Mouse (Mus musculus) ovary, postnatal 10 days (tissue): ENCODE data around the gene C87436.
A peak's percentile ranks its signal among the peaks of the same experiment; 100 is the strongest.
"Not testable (repeated sequence)": the region's sequence is repeated elsewhere in the genome, so short reads cannot be mapped to it uniquely, and the experiment has no call there.

ENCODE experiments used
- DNase-seq: peaks from one replicate; pipeline ENCODE4 v3.0.0; 2022; ENCODE audit warnings: low spot score

Gene C87436

GRCm38 (mm10) chr6:86485943-86486640, 47.9 kb downstream of the C87436 start:
- no peak for DNase-seq

GRCm38 (mm10) chr6:86487358-86488148, 49.4 kb downstream of the C87436 start:
- DNase-seq = peak; percentile 56

DNA sequence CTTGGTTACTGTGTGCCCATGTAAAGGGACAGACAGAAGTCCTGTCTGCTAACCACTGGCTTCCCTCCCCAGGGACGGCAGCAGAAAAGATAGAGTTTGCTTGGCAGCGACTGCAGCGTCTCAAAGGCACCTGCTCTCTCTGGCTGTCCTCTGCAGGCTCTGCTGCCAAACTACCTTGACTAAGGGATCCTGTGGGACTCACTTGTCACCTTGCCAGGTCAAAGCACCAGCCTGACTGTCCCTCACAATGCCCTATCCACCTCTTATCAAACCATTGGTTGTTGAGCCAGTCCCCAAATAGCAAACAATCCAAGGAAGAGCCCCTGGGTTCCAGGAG, 49.9 kb downstream of the C87436 start:
- DNase-seq = no peak

GRCm38 (mm10) chr6:86489945-86490344, 51.8 kb downstream of the C87436 start:
- DNase-seq = no peak

DNA sequence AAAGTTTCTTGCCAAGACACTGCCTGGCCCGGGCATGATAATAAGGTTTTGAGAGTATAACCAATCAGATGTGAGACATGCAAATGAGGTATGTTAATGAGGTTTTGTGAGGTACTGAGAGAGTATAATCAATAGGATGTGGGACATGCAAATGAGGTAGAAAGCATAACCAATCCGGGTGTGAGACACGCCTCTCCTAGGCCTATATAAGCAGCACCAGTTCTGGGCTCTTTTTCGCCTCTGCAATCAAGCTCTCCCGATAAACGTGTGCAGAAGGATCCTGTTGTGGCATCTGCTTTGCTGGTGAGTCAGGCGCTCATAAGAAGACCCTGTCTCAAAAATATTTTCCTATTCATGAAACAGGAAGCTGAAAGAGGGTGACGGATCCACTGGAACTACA, 52.2 kb downstream of the C87436 start:
- DNase-seq = not testable (repeated sequence)

- DNase-seq = no peak
These were observed 55.5 kb downstream of the C87436 start for GRCm38 (mm10) chr6:86493469-86494263.

DNA sequence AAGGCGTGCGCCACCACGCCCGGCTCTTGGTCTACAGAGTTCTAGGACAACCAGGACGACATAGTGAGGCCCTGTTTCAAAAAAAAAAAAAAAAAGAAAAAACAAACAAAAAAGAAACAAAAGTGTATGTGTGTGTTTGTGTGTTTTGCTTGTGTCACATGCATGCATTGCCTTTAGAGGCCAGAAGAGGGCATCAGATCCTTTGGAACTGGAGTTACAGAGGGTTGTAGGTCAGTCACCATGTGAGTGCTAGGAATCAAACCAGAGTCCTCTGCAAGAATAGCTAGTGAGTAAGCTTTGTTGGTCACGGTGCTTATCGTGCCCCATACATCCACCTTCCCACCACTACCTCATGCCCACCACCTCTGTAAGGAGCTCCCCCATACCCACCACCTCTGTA, 56.6 kb downstream of the C87436 start:
- DNase-seq = no peak

GRCm38 (mm10) chr6:86495661-86496060, 57.5 kb downstream of the C87436 start:
- no peak for DNase-seq

GRCm38 (mm10) chr6:86496127-86496526, 58.0 kb downstream of the C87436 start:
- DNase-seq = no peak

- no peak for DNase-seq
These were observed 58.4 kb downstream of the C87436 start for GRCm38 (mm10) chr6:86496585-86496984.

- DNase-seq = no peak
These were observed 59.1 kb downstream of the C87436 start for GRCm38 (mm10) chr6:86497071-86497815.

GRCm38 (mm10) chr6:86497942-86498732, 60.0 kb downstream of the C87436 start:
- no peak for DNase-seq

GRCm38 (mm10) chr6:86499571-86500109, 61.5 kb downstream of the C87436 start:
- DNase-seq = no peak

DNA sequence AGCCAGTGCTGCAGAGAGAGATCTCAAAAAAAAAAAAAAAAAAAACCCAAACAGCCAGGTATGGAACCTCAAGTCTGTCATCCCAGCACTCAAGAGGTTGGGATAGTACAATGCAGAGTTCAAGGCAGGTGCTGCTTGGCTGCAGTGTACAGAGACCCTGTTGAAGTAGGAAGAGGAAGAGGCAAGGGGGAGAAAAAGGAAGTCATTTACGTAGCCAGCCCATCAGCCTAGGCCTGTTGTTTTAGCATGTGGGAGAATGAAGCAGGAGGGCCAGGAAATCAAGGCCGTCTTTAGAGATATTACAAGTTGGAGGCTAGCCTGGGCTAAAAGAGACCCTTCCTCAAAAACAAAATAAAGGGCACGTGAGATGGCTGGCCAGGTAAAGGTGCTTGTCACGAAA, 65.3 kb downstream of the C87436 start:
- DNase-seq = no peak

DNA sequence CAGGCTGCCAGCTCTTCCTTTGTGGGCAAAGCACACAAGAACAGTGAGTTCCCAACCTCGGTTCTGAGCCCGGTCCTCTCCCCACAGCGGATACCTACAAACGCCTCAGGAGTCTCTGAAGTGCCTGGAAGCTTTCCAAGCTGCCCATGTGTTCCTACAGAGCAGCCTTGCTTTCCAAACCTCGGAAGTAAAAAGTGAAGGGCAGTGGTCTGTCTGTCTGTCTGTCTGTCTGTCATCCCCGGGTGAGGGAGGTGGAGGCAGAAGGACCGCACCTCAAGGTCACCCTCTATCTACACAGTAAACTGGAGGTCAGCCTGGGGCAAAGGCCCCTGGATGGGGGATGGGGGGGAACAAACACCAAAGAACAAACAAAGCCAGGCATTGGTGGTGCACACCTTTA, 67.5 kb downstream of the C87436 start:
- no peak for DNase-seq

DNA sequence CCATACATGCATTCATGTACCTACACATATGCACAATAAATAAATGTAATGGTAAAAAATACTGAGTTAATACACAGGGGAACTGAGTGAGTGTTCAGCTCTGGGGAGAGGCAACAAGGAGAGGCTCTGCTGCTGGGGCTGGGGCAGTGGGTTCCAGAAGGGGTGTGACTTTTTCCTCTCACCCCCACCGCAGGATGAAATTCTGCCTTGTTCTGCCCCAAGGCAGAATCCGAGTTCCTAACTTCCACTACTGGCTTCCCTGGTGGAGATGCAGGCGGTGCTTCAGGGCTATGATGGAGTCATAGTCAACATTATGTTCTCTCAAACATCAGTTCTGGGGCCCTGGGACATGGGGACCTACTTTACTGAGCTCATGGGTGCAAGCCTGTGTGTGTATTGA, 68.1 kb downstream of the C87436 start:
- DNase-seq = no peak

DNA sequence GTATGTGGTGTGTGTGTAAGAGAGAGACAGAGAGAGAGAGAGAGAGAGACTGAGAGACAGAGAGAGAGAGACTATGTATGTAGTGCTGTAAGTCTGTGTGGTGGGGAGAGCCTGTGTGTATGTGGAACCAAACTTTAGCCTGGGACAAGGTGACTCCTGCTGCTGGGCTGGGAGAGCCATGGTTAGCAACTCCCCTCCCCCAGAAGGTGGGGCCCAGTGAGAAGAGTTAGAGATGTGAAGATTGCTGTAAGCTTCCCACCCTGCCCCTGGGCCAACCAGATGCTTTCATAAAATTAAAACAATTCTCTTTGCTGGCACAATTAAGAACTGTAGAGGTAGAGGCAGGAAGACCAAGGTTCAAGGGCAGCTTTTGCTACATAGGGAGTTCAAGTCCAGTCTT, 68.9 kb downstream of the C87436 start:
- DNase-seq = no peak

GRCm38 (mm10) chr6:86508736-86509135, 70.6 kb downstream of the C87436 start:
- no peak for DNase-seq

DNA sequence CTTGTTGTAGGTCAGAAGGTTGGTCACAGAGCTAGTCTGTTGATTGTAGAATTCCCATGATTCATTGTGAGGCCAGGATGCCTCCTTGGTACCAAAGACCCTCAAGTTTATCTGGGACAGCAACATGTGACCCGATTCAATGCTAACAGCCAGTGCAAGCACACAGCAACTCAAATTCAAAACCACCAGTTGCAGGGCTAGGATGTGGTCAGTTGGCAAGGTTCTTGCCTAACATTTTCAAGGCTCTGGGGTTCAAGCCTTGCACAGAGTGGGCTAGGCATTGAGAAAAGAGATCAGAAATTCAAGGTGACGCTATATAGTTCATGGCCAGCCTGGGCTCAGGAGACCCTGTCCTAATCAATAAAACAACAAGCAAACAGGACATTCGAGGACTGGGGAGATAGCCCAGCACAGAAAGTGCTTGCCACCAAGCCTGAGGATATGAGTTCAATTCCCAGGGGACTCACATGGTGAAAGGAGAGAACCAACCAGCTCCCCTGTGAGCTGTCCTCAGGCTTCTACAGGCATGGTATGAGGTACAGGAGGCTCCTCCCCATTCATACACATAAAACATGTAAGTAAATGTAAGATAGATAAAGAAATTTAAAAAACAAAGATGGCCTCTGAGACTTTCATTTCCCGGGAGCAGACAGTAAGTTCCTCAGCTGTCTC, 71.2 kb downstream of the C87436 start:
- no peak for DNase-seq

DNA sequence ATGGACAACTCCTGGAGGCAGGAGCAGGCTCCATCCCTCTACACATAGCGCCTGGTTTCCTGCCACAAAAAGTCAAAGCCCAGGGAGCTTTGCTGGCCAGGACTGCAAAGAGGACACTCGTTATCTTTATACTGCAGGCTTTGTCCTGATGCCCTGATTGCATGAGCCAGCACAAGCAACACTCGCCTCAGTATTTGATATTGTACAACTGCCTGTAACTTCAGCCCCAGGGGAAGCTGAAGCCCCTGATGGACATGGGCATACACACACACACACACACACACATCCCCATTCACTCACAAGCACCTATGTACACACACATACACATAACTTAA, 71.7 kb downstream of the C87436 start:
- DNase-seq = no peak

GRCm38 (mm10) chr6:86510979-86511378, 72.8 kb downstream of the C87436 start:
- DNase-seq = no peak
